Mouse (Mus musculus): ENCODE data around the gene Itgad. TPM values are rescaled to one million over a fixed set of nuclear protein-coding genes. Genes with fewer than 3 reads are reported as not detected.

Itgad gene
- polyA plus RNA-seq (2012; rRNA removed) = 6.9 and 7.7 TPM in 2 replicates

DNA sequence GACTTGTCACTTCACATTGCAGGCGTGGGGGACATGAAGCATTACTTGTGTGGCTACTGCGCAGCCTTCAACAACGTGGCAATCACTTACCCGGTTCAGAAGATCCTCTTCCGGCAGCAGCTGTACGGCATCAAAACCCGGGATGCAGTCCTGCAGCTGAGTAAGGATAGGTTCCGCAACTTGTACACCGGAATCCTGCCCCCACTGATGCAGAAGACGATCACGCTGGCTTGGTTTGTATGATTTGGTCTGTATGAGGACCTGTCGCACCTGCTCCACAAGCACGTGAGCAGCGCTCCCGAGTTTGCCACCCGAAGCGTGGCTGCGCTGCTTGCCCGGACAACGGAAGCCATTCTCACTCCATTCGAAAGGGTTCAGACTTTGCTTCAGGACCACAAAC, at the start of gene Itgad:
TSS of gene Itgad (plus strand) at position 301 of the 400 bp plus-strand sequence.
- H3K4me1 ChIP-seq (replicated peaks; ENCODE audit: control insufficient read depth, insufficient read depth, low read length) = peaks cover 13% of the 10 kb centered on the region
- no peaks in the 10 kb centered on the region for H3K27me3 ChIP-seq (ENCODE audit: control insufficient read depth, insufficient read depth, low read length)
- WGBS = 96% methylated on average over 21 of the region's 21 CpGs
- TF ChIP-seq CTCF (IDR thresholded peaks at IDR 0.05; ENCODE audit: borderline replicate concordance, control insufficient read depth, extremely low read depth, insufficient read depth, low read length, poor library complexity) (no peak), POLR2A (IDR thresholded peaks at IDR 0.05; ENCODE audit: control insufficient read depth, extremely low read depth, insufficient read depth, low read length, poor library complexity) (no peak)
- no peak within 1 kb of the TSS for H3K4me3 ChIP-seq (ENCODE audit: control insufficient read depth, insufficient read depth, low read length)
- H3K27ac ChIP-seq (ENCODE audit: control insufficient read depth, insufficient read depth, low read length) = no peak within 1 kb of the TSS
- no peak for DNase-seq
- no peaks in the 10 kb centered on the region for H3K36me3 ChIP-seq (ENCODE audit: control insufficient read depth, insufficient read depth, low read length)

DNA sequence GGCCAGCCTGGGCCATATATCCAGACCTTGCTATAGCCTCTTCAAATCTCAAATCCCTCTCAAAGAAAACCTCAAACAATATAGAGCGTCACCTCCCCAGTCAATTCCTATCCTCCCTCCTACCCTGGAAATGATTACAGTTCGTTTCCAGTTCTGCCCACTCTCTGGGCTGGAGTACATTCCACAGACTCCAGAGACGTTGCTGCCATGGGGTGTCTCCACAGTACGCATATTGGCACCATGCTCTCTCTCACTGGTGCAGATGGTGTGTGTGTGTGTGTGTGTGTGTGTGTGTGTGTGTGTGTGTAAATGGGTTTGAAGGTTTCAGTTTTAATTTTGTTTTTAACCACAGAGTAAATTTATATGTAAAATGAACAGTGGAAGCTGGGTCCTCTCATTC, 48.9 kb upstream of the Itgad start:
- WGBS = 51% methylated on average over 4 of the region's 4 CpGs
- H3K36me3 ChIP-seq (ENCODE audit: control insufficient read depth, insufficient read depth, low read length) = no peaks in the 10 kb centered on the region
- H3K4me1 ChIP-seq (replicated peaks; ENCODE audit: control insufficient read depth, insufficient read depth, low read length) = no peaks in the 10 kb centered on the region; the same call in 1 of the 2 replicates
- TF ChIP-seq CTCF (IDR thresholded peaks at IDR 0.05; ENCODE audit: borderline replicate concordance, control insufficient read depth, extremely low read depth, insufficient read depth, low read length, poor library complexity) (no peak), POLR2A (IDR thresholded peaks at IDR 0.05; ENCODE audit: control insufficient read depth, extremely low read depth, insufficient read depth, low read length, poor library complexity) (no peak)
- H3K4me3 ChIP-seq (ENCODE audit: control insufficient read depth, insufficient read depth, low read length) = no peak overlapping the region
- H3K27ac ChIP-seq (ENCODE audit: control insufficient read depth, insufficient read depth, low read length) = no peak overlapping the region
- H3K27me3 ChIP-seq (ENCODE audit: control insufficient read depth, insufficient read depth, low read length) = no peaks in the 10 kb centered on the region
- DNase-seq = no peak

DNA sequence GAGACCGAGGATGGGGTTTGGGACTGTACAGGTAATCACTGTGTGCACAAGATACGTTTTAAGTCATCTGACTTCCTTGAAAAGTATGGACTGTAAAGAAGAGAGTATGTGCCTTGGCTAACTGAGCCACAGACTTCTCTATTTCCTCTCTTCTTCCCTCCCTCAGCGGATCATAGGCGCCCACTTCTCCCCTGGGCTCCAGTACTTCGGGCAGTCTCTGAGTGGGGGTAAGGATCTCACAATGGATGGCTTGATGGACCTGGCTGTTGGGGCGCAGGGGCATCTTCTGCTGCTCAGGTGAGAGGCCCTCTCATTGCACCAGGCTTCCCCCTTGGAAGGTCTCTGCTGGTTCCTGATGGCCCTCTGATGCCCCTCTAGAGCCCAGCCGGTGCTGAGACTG, 46.7 kb upstream of the Itgad start:
- H3K4me1 ChIP-seq (replicated peaks; ENCODE audit: control insufficient read depth, insufficient read depth, low read length) = no peaks in the 10 kb centered on the region; the same call in 1 of the 2 replicates
- WGBS = 94% methylated on average over 7 of the region's 7 CpGs
- TF ChIP-seq POLR2A (IDR thresholded peaks at IDR 0.05; ENCODE audit: control insufficient read depth, extremely low read depth, insufficient read depth, low read length, poor library complexity) = no peak

DNA sequence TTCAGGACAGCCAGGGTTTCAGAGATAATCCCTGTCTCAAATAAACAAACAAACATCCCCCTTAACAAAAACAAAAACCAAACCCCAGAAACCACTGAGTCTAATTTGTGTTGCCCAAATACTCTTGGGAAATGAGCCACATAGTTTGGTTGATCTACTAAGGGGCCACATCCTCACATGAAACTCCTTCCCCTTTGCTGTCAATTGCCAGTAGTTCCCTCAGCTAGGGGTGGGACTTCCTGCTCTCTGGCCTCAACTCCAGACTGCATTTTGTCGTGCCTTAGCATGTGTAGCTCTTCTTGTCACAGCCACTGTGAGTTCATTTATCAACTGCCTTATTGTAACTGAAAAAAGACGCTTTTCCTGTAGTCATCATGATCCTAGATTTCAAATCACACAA, 43.9 kb upstream of the Itgad start:
- TF ChIP-seq CTCF (IDR thresholded peaks at IDR 0.05; ENCODE audit: borderline replicate concordance, control insufficient read depth, extremely low read depth, insufficient read depth, low read length, poor library complexity) = no peak
- no peak for TF ChIP-seq POLR2A (IDR thresholded peaks at IDR 0.05; ENCODE audit: control insufficient read depth, extremely low read depth, insufficient read depth, low read length, poor library complexity)
- no peak overlapping the region for H3K4me3 ChIP-seq (ENCODE audit: control insufficient read depth, insufficient read depth, low read length)
- no peaks in the 10 kb centered on the region for H3K36me3 ChIP-seq (ENCODE audit: control insufficient read depth, insufficient read depth, low read length)
- H3K4me1 ChIP-seq (replicated peaks; ENCODE audit: control insufficient read depth, insufficient read depth, low read length) = peaks cover 5% of the 10 kb centered on the region
- 56% methylated on average over 2 of the region's 2 CpGs for WGBS
- no peak overlapping the region for H3K27ac ChIP-seq (ENCODE audit: control insufficient read depth, insufficient read depth, low read length)
- no peak for DNase-seq
- H3K27me3 ChIP-seq (ENCODE audit: control insufficient read depth, insufficient read depth, low read length) = no peaks in the 10 kb centered on the region

More for the DNA sequence above, 46.7 kb upstream of the Itgad start:
- no peak for DNase-seq
- Histone ChIP-seq H3K27me3 (ENCODE audit: control insufficient read depth, insufficient read depth, low read length) (no peaks in the 10 kb centered on the region), H3K36me3 (ENCODE audit: control insufficient read depth, insufficient read depth, low read length) (no peaks in the 10 kb centered on the region), H3K4me3 (ENCODE audit: control insufficient read depth, insufficient read depth, low read length) (no peak overlapping the region), H3K27ac (ENCODE audit: control insufficient read depth, insufficient read depth, low read length) (no peak overlapping the region)

DNA sequence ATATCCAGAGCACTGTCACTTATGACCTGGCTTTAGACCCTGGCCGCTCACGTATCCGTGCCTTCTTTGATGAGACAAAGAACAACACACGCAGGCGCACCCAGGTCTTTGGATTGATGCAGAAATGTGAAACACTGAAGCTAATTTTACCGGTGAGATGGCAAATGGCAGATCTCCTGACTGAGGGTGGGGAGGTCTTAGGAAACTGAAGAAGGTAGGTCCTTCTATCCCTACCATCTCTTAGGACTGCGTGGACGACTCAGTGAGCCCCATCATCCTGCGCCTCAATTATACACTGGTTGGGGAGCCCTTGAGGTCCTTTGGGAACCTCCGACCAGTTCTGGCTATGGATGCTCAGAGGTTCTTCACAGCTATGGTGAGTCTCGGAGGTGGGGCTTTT, 42.0 kb upstream of the Itgad start:
- no peaks in the 10 kb centered on the region for H3K27me3 ChIP-seq (ENCODE audit: control insufficient read depth, insufficient read depth, low read length)
- WGBS = 97% methylated on average over 11 of the region's 11 CpGs
- H3K4me3 ChIP-seq (ENCODE audit: control insufficient read depth, insufficient read depth, low read length) = no peak overlapping the region
- DNase-seq = no peak
- no peak overlapping the region for H3K27ac ChIP-seq (ENCODE audit: control insufficient read depth, insufficient read depth, low read length)
- TF ChIP-seq POLR2A (IDR thresholded peaks at IDR 0.05; ENCODE audit: control insufficient read depth, extremely low read depth, insufficient read depth, low read length, poor library complexity) = no peak
- TF ChIP-seq CTCF (IDR thresholded peaks at IDR 0.05; ENCODE audit: borderline replicate concordance, control insufficient read depth, extremely low read depth, insufficient read depth, low read length, poor library complexity) = no peak
- H3K4me1 ChIP-seq (replicated peaks; ENCODE audit: control insufficient read depth, insufficient read depth, low read length) = peaks cover 5% of the 10 kb centered on the region; the same call in 1 of the 2 replicates
- H3K36me3 ChIP-seq (ENCODE audit: control insufficient read depth, insufficient read depth, low read length) = no peaks in the 10 kb centered on the region

DNA sequence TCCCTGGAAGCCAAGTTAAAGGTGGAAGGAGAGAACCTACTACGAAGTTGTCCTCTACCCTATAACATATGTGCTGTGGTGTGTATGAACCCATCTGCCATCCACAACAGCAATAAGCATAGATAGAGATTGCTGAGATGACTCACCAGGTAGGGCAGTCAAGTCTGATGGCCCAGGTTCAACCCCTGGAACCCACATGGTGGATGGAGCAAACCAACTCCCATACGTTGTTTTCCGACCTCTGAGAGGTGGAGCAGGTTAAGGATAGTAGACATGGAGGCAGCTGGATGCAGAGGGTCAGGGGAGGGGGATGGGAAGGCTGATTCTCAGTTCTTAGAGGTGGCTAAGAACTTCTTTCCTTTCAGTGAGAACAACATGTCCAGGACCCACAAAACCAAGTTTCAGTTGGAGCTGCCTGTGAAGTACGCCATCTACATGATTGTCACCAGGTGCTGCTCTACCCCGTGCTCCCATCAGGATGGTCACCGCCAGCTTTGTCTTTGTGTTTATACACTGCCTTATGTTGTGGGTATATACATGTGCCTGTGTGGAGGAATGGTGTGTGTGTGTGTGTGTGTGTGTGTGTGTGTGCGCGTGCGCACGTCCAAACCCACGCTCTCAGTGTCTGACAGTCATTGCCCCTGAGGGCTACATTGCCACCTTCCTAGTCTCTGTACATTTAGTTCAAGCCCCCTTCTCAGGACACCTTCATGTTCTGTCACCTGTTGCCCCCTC, 39.6 kb upstream of the Itgad start:
- no peak for TF ChIP-seq CTCF (IDR thresholded peaks at IDR 0.05; ENCODE audit: borderline replicate concordance, control insufficient read depth, extremely low read depth, insufficient read depth, low read length, poor library complexity)
- TF ChIP-seq POLR2A (IDR thresholded peaks at IDR 0.05; ENCODE audit: control insufficient read depth, extremely low read depth, insufficient read depth, low read length, poor library complexity) = no peak
- Histone ChIP-seq H3K27me3 (ENCODE audit: control insufficient read depth, insufficient read depth, low read length) (no peaks in the 10 kb centered on the region), H3K36me3 (ENCODE audit: control insufficient read depth, insufficient read depth, low read length) (no peaks in the 10 kb centered on the region), H3K27ac (ENCODE audit: control insufficient read depth, insufficient read depth, low read length) (no peak overlapping the region), H3K4me1 (replicated peaks; ENCODE audit: control insufficient read depth, insufficient read depth, low read length) (peaks cover 5% of the 10 kb centered on the region; the same call in 1 of the 2 replicates), H3K4me3 (ENCODE audit: control insufficient read depth, insufficient read depth, low read length) (no peak overlapping the region)
- 83% methylated on average over 11 of the region's 11 CpGs for WGBS
- no peak for DNase-seq
